Mouse (Mus musculus) left cerebral cortex, postnatal 10 days (tissue): ENCODE measurements around the gene Cyp2j5. TPM values are rescaled to one million over a fixed set of nuclear protein-coding genes. Genes with fewer than 3 reads are reported as not detected.

Experiments
- total RNA-seq, 2 experiments: library from RNA; stranded (reverse); gene quantifications; 2 replicates each; pipeline ENCODE4 v1.2.3; 2021

Gene Cyp2j5
- total RNA-seq, 2 experiments from 2014 or later = not detected

Other genes starting within 250 kb of the Cyp2j5 start
- not detected for gene Cyp2j8, start 156.8 kb downstream of the Cyp2j5 start, total RNA-seq
- gene Cyp2j6, start 110.5 kb downstream of the Cyp2j5 start, total RNA-seq = 10 to 100 TPM; 10.9 to 11.6 TPM
- gene Cyp2j9, start 72.6 kb downstream of the Cyp2j5 start, total RNA-seq = 10 to 100 TPM in 1 of 2 experiments, 1 to 10 TPM in 1; 9.0 to 12.2 TPM
- gene Gm12695, start 121.0 kb upstream of the Cyp2j5 start, total RNA-seq = not detected